Comparison of ENCODE assay signal across 8 mouse cellular contexts in genomic region chr3:66236234-66236871, GRCm38 (mm10). TPM values are rescaled to one million over a fixed set of nuclear protein-coding genes. Genes with fewer than 3 reads are reported as not detected.
A peak's percentile ranks its signal among the peaks of the same experiment; 100 is the strongest.
DNase-seq lines count a peak whose midpoint lies in the region; ATAC-seq and TF ChIP-seq lines count a peak whose summit lies in the region.
"Not testable (repeated sequence)": the region's sequence is repeated elsewhere in the genome, so short reads cannot be mapped to it uniquely, and the experiment has no call there.

No protein-coding gene starts in this region.

- not testable (repeated sequence) for H3K9me3 ChIP-seq in forebrain, embryonic 16.5 days (ENCODE audit: control insufficient read depth, low read length); hindbrain, embryonic 16.5 days (ENCODE audit: control insufficient read depth, low read length); limb, embryonic 14.5 days (ENCODE audit: control insufficient read depth, low read length); midbrain, embryonic 14.5 days (ENCODE audit: control insufficient read depth, low read length)

- TF ChIP-seq CTCF in cortical plate, adult 2 months (IDR thresholded peaks at IDR 0.05; ENCODE audit: extremely low read depth, insufficient read depth, low read length): peak; percentile 82

- not testable (repeated sequence) for TF ChIP-seq POLR2A in cortical plate, adult 2 months (IDR thresholded peaks at IDR 0.05; ENCODE audit: extremely low read depth, insufficient read depth, low read length); limb, embryonic 14.5 days (IDR thresholded peaks at IDR 0.05; ENCODE audit: borderline replicate concordance, extremely low read depth, insufficient read depth, insufficient read length)

- H3K4me2 ChIP-seq in forebrain, embryonic 16.5 days (ENCODE audit: low read length); hindbrain, embryonic 16.5 days (ENCODE audit: low read length); limb, embryonic 14.5 days (replicated peaks; ENCODE audit: low read depth, low read length, severe bottlenecking); midbrain, embryonic 14.5 days (ENCODE audit: low read length): not testable (repeated sequence)

- H3K27me3 ChIP-seq in forebrain, embryonic 16.5 days (replicated peaks; ENCODE audit: control insufficient read depth, insufficient read depth, low read length); hindbrain, embryonic 16.5 days (replicated peaks; ENCODE audit: control insufficient read depth, insufficient read depth, low read length); limb, embryonic 14.5 days (ENCODE audit: control insufficient read depth, insufficient read depth, low read length); midbrain, embryonic 14.5 days (ENCODE audit: control insufficient read depth, insufficient read depth, low read length): not testable (repeated sequence)

- H3K27ac ChIP-seq in cortical plate, adult 2 months (ENCODE audit: insufficient read depth, low read length); forebrain, embryonic 16.5 days (ENCODE audit: low read length); hindbrain, embryonic 16.5 days (ENCODE audit: low read depth, low read length); limb, embryonic 14.5 days (replicated peaks; ENCODE audit: low read depth, low read length); midbrain, embryonic 14.5 days (replicated peaks; ENCODE audit: low read depth, low read length): not testable (repeated sequence)

- H3K4me3 ChIP-seq in cortical plate, adult 2 months (ENCODE audit: insufficient read depth, low read length); forebrain, embryonic 16.5 days (replicated peaks; ENCODE audit: low read length); hindbrain, embryonic 16.5 days (ENCODE audit: low read length); limb, embryonic 14.5 days (replicated peaks; ENCODE audit: low read length); midbrain, embryonic 14.5 days (replicated peaks; ENCODE audit: low read depth, low read length): not testable (repeated sequence)

- ATAC-seq in forebrain, embryonic 16.5 days: peak; percentile 77; the same call in 1 of the 2 replicates
- peak; percentile 82; the same call in 1 of the 2 replicates for ATAC-seq in hindbrain, embryonic 16.5 days
- not testable (repeated sequence) for ATAC-seq in limb, embryonic 14.5 days (ENCODE audit: low FRiP score, low read depth); midbrain, embryonic 14.5 days (ENCODE audit: low FRiP score, low TSS enrichment)

- not testable (repeated sequence) for H3K4me1 ChIP-seq in cortical plate, adult 2 months (ENCODE audit: control insufficient read depth, insufficient read depth, low read length); forebrain, embryonic 16.5 days (replicated peaks; ENCODE audit: control insufficient read depth, insufficient read depth, low read length); hindbrain, embryonic 16.5 days (ENCODE audit: control insufficient read depth, insufficient read depth, low read depth, low read length); limb, embryonic 14.5 days (ENCODE audit: control insufficient read depth, insufficient read depth, low read length); midbrain, embryonic 14.5 days (ENCODE audit: control insufficient read depth, insufficient read depth, low read length)

- not testable (repeated sequence) for H3K9ac ChIP-seq in forebrain, embryonic 16.5 days (replicated peaks; ENCODE audit: low read depth, low read length); hindbrain, embryonic 16.5 days (ENCODE audit: low read depth, low read length); limb, embryonic 14.5 days (ENCODE audit: low read depth, low read length, severe bottlenecking); midbrain, embryonic 14.5 days (replicated peaks; ENCODE audit: low read length)

- DNase-seq in 416B (ENCODE audit: low read depth) (peak; percentile 21), R1 (ENCODE audit: low read depth, low spot score) (peak; percentile 13)
- DNase-seq in limb, embryonic 14.5 days (ENCODE audit: low spot score): peak; percentile 56
- DNase-seq in midbrain, embryonic 14.5 days: peak; percentile 74
- peak; percentile 19 for DNase-seq in right cerebral cortex, adult 18-20 months

- 44% methylated on average over 4 of the region's 4 CpGs for WGBS in forebrain, embryonic 16.5 days
- WGBS in hindbrain, embryonic 16.5 days: 42% methylated on average over 4 of the region's 4 CpGs
- WGBS in limb, embryonic 14.5 days: 44% methylated on average over 4 of the region's 4 CpGs
- 47% methylated on average over 4 of the region's 4 CpGs for WGBS in midbrain, embryonic 14.5 days

- not testable (repeated sequence) for H3K36me3 ChIP-seq in forebrain, embryonic 16.5 days (ENCODE audit: control insufficient read depth, insufficient read depth); hindbrain, embryonic 16.5 days (ENCODE audit: control insufficient read depth, insufficient read depth, low read length); limb, embryonic 14.5 days (ENCODE audit: control insufficient read depth, insufficient read depth, low read length); midbrain, embryonic 14.5 days (ENCODE audit: control insufficient read depth, insufficient read depth, low read length)

RNA-seq across cellular contexts. Expression of gene Ptx3, which starts 16.6 kb away (rescaled TPM):
- 0.23 and 0.42 TPM in 2 replicates for polyA plus RNA-seq in cortical plate, adult 2 months (2012; rRNA removed)
- 11.8 and 21.1 TPM in 2 replicates for polyA plus RNA-seq in forebrain, embryonic 16.5 days (2015; fragmentation: Nextera tagmentation; extraction: Ambion mirVana)
- polyA plus RNA-seq in hindbrain, embryonic 16.5 days (2015; fragmentation: Nextera tagmentation; extraction: Ambion mirVana): 3.8 and 3.9 TPM in 2 replicates
- polyA plus RNA-seq in limb, embryonic 14.5 days (2012; rRNA removed): 44.8 and 46.2 TPM in 2 replicates
- polyA plus RNA-seq in limb, embryonic 14.5 days (2014; fragmentation: Nextera tagmentation; extraction: Ambion mirVana): 41.5 and 50.4 TPM in 2 replicates
- 9.0 and 9.8 TPM in 2 replicates for polyA plus RNA-seq in midbrain, embryonic 14.5 days (2014; fragmentation: Nextera tagmentation; extraction: Ambion mirVana)

Comparison
In these comparisons a context has a peak if more than half of its experiments do, and no peak if none do; other contexts are left out.
1. DNase-seq: peak in every context shown above with its lines; median percentile 74 in midbrain, embryonic 14.5 days; 56 in limb, embryonic 14.5 days; 21 in 416B; 19 in right cerebral cortex, adult 18-20 months; 13 in R1.